Mouse (Mus musculus) adrenal gland, postnatal 14 days (tissue): ENCODE results near the gene Sh3yl1. TPM values are rescaled to one million over a fixed set of nuclear protein-coding genes. Genes with fewer than 3 reads are reported as not detected.

Experiments used
- DNase-seq: peaks from one replicate; pipeline ENCODE4 v3.0.0; 2021; ENCODE audit warnings: mixed read lengths
- long read RNA-seq, 2 experiments: library from polyadenylated mRNA; stranded (forward); transcript quantifications; one replicate each; pipeline ENCODE4 v2.0.0; 2021
- total RNA-seq: library from RNA; stranded (reverse); gene quantifications from 2 replicates; pipeline ENCODE4 v1.2.3, GENCODE M21; 2021

Gene Sh3yl1
- total RNA-seq, result 3.6 and 4.7 TPM in 2 replicates
- long read RNA-seq, experiment 1, transcript Sh3yl1-201 (10 exons, 1,750 nt), result major isoform, 14 of 15 reads
- long read RNA-seq, experiment 1, partial matches to known transcripts, result 0 of 15 reads
- long read RNA-seq, experiment 1, other reads (novel, unspliced or antisense), result 1 of 15 reads
- long read RNA-seq, experiment 2, partial matches to known transcripts, result 1 of 6 reads
- long read RNA-seq, experiment 2, other reads (novel, unspliced or antisense), result 1 of 6 reads

DNA sequence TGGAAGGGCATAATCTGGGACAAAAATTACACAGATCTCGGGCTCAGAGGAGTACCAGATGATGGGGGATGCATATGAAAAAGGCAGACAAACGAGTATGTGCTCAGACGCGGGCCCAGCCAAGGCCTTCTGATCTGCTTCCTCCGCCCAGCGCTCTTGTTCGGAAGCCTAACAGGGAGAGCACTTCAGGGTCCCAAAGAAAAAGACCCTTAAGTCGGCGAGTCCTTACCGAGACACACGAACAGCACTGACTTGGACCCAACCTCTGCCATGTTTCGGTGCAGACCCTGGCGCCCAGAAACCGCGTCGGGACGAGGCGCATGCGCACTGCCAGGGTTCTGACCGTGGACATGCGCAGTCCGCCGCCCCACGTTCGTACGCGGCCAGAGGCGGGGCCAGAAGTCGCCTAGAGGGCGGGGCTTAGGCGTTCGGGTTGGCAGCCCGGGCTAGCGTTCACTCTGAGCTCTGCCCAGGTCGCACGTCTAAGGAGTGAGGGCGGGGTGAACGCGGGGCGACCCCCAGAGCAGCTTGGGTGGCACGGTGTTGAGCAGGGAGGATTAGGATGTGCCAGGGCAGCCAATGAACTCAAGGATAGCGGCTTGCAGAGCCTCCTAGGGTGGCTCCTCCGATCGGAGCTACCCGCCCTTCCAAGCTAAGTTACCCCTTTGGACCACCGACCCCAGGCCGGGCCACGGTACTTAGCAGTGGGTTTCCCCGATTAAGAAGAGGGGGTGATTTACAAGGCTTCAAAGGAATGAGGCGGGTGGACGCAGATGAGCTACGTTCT lies at the start of gene Sh3yl1, which contains the start of gene Acp1:
Gene Sh3yl1, plus strand, starts transcription at position 408 of the 787 bp plus-strand sequence.
Gene Acp1, minus strand, starts transcription at position 329 of the 787 bp plus-strand sequence.
- peak; percentile 97 for DNase-seq

- DNase-seq, result no peak
Measured at GRCm38 (mm10) chr12:30864347-30864746, 47.1 kb upstream of the Sh3yl1 start.

DNA sequence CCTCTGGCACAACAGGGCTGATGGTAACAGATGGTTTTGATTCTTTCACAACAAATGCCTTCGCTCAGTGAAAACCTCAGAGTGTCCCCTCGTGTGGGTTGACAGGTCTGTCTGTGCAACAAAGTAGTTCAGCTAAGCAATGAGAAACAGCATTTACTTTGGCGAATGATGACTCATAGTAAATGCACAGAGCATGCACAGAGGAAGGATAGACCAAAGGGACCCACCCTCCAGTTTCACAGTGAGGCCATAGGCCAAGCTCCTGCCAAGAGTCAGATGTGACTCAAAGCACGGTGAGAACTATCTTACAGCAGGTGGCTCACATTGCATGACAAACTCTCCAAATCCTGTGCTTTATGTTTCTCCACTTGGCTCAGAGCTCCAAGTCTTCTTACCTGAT lies 45.7 kb upstream of the Sh3yl1 start:
- DNase-seq, result no peak

DNA sequence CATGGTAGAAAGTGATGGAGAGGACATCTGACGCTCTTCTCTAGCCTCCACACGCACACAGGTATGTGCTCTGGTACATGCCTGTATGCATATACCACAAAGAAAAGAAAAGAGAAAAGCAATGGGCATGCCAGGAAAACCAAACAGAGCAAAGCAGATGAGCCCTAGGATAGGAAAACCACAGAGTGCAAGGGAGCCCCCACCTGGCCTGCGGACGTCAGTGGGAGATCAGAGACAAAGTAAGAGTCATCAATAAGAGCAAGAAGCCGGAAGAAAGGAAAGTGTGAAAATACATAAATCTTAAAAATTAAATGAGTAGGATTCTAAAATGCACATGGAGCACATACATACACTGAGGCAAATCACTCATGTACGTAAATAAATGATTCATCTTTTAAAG lies 32.0 kb upstream of the Sh3yl1 start:
- peak; percentile 9 for DNase-seq

- no peak for DNase-seq
Measured at GRCm38 (mm10) chr12:30883592-30883985, 27.9 kb upstream of the Sh3yl1 start.

GRCm38 (mm10) chr12:30883986-30884621 lies 27.4 kb upstream of the Sh3yl1 start, which contains the start of gene Alkal2:
Gene Alkal2 (plus strand): TSS chr12:30884322.
- DNase-seq, result peak; percentile 18

GRCm38 (mm10) chr12:30884622-30885230 lies 26.7 kb upstream of the Sh3yl1 start:
- no peak for DNase-seq

DNA sequence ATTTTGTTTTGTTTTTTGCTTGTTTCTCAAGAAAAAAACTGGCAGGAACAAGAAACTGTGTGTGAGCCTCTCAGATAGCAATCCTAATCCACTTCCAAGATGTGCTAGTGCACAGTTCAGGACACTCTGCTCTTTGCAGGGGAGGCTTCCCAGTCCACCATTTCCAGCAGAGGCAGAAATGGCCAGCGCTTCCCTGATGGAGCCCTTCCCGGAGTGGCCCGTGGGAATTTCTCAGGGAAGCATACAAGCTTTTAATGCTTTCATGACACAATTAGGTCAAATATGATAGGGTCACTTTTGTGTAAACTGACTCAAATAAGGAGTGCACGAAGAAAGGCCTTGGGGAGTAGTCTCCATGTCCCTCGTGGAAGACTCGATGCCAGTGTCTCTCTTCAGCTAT lies 25.6 kb upstream of the Sh3yl1 start:
- DNase-seq, result peak; percentile 23

GRCm38 (mm10) chr12:30888003-30888402 lies 23.5 kb upstream of the Sh3yl1 start:
- no peak for DNase-seq

DNA sequence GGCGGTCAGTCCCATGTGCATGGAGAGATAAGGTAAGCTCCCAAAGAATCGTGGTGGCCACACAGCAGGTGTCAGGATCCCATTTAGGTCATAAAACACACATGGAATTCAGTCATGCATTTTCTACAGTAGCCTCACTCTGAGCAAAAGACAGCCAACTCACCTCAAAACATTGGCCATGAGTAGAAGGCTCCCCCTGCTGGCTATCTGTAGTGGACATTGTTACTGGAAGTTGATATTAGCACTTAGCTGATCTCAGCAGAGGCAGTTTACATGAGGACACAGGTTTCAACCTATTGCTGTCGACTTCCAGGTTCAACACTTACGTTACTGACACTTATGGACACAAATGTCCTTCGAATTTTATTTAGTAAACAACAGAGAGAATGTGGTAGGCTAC lies 21.4 kb upstream of the Sh3yl1 start:
- peak; percentile 79 for DNase-seq

DNA sequence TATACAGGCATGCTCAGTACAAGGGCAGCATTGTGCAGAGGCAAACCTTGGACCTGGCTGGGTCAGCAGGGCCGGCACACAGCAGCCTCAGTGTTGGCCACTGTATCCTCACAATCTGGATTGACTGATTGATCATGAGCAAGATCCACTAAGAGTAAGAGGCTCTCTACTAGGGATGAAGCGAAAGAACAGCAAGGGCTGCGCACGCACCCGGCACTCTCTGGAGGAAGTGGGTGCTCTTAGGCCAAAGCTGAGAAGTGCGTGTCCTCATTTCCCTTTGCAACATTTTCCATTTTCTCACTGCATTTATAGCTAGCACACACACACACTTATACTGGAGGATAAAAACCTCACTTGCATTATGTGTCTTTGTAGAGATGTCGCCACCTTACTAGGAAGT lies 20.0 kb upstream of the Sh3yl1 start:
- DNase-seq, result no peak

DNA sequence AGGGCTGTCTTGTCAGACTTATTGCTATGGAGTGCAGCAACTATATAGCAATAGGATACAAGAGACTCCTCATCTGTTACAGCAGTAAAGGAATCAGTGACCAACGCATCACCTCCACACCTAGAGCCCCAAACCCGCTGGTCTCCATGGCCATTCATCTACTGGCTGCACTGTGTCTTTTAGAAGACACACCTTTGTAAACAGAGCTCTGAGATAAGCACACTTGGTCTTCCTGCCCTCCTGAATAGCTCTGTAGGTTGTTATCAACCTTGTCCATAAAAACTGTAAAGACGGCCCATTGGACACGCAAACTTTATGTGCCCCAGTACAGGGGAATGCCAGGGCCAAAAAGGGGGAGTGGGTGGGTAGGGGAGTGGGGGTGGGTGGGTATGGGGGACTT lies 14.4 kb upstream of the Sh3yl1 start:
- DNase-seq, result no peak

- no peak for DNase-seq
Measured at GRCm38 (mm10) chr12:30908658-30909057, 2.8 kb upstream of the Sh3yl1 start.

DNA sequence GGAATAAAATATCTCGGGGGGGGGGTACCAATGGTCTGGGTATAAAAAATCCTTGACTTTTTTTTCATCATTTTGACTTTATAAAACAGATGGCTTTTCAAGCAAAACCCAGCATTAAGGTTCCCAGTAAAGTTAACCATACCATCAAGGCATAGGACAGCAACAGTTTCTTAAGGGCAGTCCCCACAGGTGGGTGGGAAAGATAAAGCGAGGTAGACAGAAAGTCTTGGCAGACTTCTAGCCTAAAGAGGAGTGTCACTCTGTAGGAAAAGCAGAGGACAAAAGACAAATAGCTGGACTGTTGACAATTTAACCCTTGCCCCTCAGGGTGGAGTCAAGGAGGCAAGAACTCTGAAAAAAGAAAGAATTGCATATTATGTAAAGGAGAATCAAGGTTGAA lies 1.6 kb upstream of the Sh3yl1 start:
- DNase-seq, result no peak

GRCm38 (mm10) chr12:30910860-30911259 lies 608 bp upstream of the Sh3yl1 start:
- DNase-seq, result peak; percentile 6

DNA sequence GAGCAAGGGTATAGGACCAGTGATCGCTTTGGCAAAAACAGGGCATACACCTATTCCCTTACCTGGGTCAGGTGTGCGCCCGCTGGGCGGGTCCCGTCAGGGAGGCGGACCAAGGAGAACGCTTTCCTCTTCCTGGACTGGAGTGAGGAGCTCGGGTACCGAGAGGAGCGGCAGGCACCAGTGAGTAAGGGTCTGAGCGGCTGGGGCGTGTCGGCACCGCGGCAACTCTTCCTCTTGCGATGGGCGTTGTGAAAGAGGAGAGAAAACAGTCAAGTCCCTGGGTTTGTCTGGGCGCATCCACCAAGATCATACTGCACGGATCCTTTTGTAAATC lies 547 bp downstream of the Sh3yl1 start:
- peak; percentile 40 for DNase-seq

DNA sequence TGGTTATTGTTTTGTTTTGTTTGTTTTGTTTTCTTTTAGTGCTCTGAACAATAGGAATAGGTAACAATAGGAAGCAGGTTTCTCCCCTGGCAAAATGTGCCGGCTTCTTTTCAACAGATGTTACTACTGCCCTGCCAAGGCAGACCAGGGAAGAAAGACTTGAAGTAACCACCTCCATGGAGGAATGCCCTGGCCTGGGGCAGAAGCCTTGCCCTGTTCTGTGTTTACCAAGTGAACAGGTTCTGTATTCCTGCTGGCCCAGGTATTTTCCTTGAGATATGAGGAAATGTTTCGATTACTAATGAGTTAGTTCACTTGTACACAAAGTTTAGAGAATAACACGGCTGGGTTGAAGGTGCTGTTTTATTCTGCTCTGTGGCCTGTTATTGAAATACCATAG lies 1.4 kb downstream of the Sh3yl1 start:
- no peak for DNase-seq

DNA sequence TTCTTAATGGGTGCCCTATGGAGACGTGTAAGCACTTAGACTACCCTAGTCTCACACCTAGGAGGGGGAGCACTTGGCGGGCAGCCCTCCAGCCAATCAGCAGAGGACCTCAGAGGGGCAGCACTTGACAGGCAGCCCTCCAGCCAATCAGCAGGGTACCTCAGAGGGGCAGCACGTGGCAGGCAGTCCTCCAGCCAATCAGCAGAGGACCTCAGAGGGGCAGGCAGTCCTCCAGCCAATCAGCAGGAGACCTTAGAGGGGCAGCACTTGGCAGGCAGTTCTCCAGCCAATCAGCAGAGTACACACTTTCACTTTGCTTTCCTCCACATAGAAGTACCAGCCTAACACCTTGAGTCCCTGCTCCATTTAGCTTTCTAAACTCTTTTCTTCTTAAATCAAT lies 10.9 kb downstream of the Sh3yl1 start:
- peak; percentile 6 for DNase-seq

- no peak for DNase-seq
Measured at GRCm38 (mm10) chr12:30928182-30928581, 16.7 kb downstream of the Sh3yl1 start.

DNA sequence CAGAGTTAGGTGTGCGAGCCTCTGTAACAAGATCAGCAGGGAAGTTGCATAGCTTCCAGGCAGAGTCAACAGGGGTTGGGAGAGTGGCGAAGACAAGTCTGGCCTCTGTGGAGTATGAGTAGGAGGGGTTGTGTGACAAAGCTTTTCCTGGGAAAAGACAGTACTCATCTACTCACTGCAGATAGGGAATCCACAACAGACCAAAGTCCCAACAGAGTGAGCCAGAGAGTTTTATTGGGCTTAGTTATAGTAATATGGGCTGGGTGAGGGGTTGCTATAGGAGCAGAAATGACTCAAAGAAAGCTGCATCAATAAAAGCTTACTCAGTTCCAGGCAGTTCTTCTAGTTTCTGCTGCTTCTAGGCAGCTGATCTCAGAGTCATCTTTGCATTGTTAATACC lies 21.8 kb downstream of the Sh3yl1 start:
- no peak for DNase-seq

DNA sequence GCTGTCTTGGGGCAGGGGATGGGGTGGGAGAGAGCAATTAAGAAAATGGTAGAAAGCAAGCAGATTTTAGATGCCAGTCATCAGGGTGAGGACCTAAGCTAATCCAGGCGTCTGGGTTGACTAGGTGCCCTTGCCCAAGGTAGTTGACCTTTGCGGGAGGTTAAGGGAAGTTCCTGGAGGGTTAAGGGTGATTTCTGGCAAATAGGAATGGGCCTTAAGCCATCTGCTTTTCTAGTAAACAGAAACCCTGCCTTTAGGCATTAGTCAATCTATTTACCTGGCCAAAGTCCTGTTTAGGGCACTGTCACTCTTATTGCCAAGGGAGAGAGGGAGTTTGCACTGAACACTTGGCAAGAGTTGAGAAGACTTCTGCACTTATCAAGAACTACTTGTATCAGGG lies 25.4 kb downstream of the Sh3yl1 start:
- DNase-seq, result no peak

DNA sequence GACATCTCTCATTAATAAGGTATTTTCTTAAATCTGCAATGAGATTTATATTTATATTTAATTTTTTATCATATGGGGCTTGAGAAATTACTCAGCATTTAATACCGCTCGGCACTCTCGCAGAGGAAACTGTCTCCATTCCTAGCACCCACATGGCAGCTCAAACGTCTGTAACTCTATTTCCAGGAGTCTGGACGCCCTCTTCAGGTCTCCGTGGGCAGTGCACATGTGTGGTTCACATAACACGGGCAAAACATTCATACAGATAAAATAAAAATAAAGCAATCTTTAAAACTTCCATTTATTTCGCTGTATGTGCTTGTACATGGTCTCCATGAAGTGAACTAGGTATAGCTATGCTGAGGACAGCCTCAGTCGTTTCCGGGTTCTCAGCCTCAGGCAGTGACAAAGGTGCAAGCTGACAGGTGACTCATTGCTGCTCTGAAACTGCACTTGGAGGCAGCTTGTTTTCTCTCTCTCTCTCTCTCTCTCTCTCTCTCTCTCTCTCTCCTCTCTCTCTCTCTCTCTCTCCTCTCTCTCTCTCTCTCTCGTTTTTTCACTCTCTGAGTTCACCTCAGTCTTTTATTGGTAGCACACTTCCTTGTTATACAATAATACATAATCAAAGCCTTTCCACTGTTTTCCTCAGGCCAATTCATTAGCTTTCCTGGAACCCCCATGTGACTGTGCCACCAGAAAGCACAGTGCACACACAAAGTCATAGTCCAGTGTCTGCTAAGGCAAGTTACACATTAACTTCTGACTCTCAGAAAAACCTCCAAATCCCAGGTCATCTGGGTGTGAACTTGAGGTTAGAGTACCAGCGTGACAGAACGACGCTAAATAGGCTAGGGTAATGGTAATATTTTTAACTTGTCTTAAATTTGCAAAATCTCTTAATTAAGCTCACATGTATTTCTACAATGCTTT lies 31.9 kb downstream of the Sh3yl1 start:
- DNase-seq, result no peak
